Mouse (Mus musculus) erythroblast, embryonic 14.5 days (primary cell): Measurements from ENCODE around the gene Trp53.

Source experiments
- GATA1 ChIP-seq: IDR thresholded peaks from 2 replicates; pipeline ENCODE4 v1.6.1; 2012; ENCODE audit warnings: low read length, inconsistent platforms, mixed read lengths
- TAL1 ChIP-seq: IDR thresholded peaks from 3 replicates; pipeline ENCODE4 v1.6.1; 2012; ENCODE audit warnings: low read length, inconsistent platforms, mixed read lengths

- TF ChIP-seq GATA1 (no peak), TAL1 (no peak)
These were observed 42.2 kb downstream of the Trp53 start for GRCm38 (mm10) chr11:69622406-69622805.
